Mouse (Mus musculus) hindlimb bud, embryonic 11.5 days (tissue): ENCODE measurements at regions not wholly inside any gene's neighbourhood (a gene's known extent, or its start where the extent isn't known, plus 50 kb on each side); places are given as distances from the start of the nearest gene placed in this dataset.

Source experiments
- DNase-seq: peaks from one replicate; pipeline ENCODE4 v3.0.0-alpha.2; 2012; ENCODE audit warnings: low read depth, low spot score; ENCODE audit errors: extremely low spot score

DNA sequence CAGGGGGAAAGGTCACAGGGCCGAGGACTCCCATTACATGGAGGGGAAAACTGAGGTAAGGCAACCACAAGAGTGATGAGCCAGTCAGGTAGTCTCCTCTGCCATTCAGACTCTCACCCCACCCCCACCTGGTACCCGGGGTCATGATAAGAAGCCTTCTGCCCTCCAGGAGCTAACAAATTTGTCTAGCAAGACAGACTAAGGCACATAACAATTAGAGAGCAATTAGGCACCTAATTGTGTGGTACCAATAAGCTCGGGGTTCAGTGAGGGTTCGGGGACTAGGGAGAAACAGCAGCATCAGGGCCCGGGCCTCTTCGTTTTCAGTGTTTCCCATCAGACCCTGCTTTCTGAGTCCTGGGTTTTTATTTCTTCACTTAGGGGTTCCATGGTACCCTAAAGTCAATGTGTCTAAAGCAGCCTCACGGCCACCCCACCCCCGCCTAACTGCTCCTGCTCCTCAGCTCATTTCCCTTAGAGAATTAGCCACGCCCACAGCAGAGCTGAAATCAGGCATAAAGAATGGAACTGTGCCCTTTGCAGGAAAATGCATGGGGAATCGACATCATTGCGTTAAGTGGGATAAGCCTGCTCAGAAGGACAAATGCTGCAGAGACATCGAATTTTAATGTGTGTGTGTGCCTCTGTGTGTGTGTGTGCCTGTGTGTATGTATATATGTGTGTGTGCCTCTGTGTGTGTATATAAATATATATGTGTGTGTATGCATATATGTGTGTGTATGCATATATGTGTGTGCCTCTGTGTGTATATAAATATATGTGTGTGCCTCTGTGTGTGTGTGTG is 249.3 kb downstream of the Cryba4 start:
- no peak for DNase-seq

DNA sequence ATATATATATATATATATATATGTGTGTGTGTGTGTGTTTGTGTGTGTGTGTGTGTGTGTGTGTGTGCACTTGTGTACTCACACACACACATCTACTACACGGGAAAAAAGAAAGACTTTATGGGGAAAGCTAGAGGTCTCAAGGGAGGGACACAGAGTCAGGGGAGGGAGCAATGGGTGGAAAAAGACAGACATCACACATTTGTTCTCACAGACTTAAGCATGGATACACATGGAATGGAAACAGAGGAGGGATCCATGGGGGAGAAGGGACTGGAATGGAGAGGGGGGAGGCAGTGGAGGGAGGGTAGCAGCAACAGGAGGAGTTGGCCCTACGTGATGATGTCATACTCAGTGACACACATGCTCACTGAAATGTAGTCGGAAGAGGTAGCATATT is 248.3 kb downstream of the Cryba4 start:
- no peak for DNase-seq

DNA sequence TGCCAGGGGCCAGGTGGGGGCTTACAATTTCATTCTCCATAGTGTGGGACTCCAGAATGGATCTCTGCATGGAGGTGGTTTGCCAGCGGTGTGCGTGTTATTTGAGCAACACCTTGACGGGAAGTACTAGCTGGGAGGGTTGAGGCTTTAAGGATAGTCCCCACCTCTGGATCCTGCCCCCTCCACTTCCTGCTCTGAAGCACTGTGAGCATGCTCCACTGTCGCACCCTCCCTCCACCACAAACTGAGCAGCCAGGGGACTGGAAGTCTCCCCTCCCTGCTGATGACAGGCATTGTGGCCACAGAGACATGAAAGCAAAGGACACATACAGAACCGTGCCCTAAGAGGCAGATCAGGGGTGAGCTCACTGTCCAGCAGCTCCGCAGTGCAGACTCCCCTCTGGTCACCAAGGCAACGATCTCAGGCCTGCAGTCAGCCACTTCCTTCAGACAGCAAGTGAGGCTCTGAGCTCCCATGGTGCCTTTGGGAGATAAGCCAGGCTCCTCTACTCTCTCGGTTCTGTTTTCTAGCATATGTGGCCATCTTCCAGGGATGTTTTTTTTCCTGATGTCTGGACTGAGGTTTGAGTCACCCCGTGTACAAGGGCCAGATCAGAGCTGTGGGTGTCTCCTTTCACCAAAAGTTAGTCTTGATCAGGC is 239.7 kb downstream of the Cryba4 start:
- DNase-seq: no peak

DNA sequence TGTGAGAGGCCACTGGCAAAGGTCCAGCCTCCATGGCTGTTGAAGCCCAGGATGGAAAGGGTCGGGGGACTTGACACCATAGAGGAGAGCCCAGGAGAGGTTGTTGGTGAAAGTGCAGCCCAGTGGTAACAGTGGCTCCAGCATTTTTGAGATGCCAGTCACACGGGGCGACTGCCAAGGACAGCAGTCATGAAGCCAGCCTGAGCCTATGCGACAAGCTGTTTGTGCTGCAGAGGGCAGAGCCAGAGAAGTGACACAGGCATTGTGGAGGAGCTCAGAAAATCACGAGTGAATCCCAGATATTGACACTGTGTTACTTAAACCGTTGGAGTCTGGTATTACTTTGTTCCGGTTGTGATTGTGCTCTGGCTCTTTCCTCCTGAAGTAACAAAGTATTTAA is 233.4 kb downstream of the Cryba4 start:
- DNase-seq: no peak

DNA sequence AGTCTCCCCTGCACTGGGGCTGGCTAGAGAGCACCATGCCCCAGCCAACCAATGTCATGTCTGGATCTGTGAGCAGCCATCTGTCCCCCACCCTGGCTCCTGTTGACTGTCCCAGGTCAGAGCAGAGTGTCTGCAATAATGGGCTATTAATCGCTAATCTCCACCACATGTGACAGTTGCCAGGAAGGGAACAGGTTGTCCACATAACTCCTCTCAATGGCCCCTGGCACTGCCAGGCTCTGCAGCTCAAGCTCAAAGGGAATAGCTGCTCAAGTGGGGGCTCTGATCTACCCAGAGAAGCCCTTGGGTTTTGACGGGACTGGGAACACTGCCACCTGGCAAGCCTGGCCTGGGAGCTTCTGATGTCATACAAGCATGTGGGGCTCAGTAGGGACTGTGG is 231.4 kb downstream of the Cryba4 start:
- no peak for DNase-seq

DNA sequence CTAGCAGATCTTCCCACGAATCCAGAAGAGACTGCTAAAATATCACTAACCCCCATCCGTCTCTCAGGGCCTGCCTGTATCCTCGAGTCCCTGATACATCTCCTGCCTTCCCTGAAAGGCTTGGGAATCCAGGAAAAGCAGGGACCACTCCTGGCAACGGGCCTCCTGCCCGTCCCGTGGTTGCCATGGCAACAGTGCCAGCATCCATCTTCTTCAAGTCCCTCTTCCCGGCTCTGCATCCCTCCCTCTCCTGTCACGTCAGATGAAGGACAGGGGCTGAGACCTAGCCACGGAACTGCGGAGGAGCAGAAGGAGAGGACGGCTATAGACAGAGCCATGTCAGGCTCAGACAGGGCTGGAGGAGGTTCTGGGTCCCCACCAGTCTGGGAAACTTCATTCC is 222.4 kb downstream of the Cryba4 start:
- no peak for DNase-seq

DNA sequence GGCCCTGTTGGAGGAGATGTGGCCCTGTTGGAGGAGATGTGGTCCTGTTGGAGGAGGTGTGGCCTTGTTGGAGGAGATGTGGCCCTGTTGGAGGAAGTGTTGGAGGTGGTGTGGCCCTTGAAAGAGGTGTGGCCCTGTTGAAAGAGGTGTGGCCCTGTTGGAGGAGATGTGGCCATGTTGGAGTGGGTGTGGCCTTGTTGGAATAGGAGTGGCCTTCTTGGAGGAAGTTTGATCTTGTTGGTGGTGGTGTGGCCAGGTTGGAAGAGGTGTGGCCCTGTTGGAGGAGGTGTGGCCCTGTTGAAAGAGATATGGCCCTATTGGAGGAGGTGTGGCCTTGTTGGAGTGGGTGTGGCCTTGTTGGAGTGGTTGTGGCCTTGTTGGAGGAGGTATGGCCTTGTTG is 220.3 kb downstream of the Cryba4 start:
- DNase-seq: no peak

DNA sequence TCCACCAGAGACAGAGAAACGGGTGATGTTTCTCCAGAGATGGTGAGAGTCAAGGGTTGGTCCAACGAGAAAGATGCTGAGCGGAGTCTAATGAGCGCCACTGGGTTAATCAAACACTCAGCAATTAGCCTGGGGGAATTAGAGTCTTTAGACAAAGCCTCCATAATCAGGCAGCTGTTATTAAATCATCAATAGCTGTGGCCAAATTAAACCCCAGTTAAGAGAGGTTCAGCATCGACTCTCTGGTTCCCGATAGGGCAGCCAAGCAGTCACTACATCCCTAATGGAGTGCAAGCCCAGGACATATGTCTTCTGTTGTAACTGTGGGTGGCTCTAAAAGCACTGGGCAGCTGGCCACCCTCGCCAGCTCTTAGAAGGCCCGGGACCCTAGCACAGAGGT is 216.9 kb downstream of the Cryba4 start:
- DNase-seq: no peak

DNA sequence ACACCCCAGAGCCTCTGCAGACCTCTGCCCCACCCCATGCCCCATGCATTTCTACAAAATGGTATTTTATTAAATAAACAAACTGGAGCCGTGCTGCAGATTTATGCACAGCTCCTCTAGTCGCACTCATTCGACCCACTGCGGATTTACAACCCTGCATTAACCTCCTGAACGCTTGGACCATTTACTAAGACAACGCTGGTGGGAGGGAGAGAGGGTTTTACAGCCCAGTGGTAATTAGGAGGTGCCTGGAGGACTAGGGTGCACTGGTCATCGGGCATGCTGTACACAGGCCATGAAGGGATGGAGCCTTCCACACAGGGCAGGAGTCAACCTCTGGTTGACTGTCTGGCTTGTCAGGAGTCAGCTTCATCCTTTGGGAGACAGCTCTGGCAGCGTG is 215.2 kb downstream of the Cryba4 start:
- DNase-seq: no peak

DNA sequence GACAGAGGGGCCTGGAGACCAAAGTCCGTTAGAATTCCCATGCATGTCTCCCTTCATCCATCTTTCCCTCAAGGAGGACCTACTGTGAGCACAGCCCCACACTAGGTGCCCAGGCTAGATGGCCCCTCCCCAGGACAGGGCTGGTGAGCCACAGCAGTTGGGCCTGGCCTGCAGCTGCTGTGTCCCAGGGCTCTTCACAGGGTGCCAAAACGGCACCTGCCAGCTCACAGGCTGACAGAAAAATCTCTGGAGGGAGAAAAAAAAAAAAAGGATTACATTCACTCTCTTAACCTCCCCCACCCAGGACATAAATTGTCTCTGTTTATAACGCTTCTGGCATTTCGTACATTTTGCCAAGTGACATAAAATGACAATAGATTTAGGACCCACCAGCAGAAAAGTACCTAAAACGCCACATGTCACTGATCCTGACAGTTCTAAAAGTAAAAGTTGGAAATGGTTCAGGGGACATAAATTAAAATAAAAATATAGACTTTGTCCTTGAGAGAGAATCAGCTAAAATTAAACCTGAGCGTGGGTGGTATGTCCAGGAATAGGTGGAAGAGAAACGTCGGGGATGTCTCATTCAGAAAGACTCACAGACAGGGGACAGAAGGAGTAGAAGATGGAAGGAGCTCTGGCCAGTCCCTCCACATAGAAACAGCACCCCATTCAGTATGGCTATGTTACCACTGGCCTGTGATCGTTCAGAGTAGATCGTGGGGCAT is 212.5 kb downstream of the Cryba4 start:
- no peak for DNase-seq

DNA sequence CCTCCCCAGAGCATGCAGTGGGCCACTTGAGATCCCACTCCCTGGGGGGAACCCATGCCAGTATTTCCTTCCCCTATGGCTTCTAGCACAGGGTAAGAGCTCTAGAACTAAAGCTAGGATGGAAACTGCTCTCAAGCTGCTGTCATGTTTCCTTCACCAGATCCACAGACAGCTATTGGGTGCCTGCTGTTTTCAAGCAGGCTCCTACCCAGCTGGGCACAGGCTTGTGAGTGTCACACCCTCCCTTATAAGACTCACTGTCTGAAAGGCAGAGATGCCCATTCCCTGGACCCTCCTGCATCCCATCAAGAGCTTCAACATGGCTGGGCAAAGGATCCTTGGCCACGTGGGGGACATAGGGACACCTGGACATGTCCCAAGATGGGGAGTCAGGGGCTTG is 211.6 kb downstream of the Cryba4 start:
- no peak for DNase-seq

DNA sequence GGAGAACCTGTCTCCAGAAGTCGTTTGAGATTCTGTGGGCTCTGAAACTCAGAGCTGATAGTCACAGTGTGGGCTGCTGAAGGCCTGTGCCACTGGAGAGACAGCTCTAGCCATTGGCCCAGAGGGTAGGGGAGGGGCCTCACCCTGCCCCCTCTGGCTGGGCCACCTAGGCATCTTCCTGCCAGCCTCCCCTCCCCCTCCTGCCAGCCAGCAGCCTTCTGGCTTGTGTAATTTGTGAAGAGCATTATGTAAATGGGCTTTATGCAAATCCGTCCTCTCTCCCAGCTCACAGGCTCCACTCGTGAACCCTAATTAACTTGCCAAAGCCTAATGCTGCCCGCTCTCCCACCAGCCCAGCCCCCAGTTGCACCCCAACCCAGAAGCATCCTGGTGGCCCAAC is 211.0 kb downstream of the Cryba4 start:
- no peak for DNase-seq

DNA sequence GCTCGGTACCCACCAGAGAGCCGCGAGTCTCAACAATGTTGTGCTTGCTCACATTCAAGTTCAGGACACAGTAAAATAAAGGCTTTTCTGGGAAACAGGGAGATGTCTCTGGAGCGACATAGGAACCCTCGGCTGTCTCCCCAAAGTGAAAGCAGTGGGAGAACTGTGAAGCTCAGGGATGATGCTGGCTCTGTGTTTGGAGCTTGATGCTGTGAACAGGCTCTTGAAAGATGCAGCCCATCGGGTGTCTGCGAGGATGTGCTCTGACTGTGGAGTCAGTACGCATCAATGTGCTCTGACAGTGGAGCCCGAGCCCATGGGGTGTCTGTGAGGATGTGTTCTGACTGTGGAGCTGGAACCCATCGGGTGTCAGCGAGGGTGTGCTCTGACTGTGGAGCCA is 210.1 kb downstream of the Cryba4 start:
- no peak for DNase-seq

DNA sequence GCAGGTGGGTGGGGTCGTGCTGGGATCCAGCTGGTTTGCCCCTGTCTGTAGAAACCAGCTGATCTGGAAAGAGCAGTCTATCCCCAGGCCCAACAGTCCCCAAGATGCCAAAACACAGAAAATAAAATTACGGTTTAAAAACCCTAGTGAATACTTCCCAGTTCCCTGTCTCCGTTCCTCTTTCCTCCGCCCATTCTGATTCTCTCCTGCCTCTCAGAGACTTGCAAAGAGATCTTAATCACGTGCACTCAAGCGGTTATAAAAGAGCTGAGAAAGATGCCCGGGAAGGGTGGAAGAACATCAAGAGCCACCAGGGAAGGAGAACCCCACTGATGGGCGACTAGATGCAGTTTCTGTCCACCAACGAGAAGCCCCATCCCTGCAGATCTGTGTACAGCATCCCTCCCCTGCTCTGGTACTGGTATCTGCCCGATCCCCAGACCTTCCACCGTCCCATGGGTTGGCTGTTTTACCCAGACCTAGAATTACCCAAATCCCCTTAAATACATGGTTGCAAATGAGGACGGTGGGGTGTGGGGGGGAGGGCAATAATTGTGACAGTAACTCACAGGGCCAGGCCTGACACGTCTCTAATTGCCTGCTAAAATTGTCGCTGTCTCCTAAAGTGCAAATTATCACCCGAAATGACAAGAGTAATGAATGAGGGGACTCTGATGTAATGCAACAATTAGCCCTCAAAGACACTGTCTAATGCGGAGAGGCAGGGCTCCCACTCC is 202.1 kb downstream of the Cryba4 start:
- no peak for DNase-seq

DNA sequence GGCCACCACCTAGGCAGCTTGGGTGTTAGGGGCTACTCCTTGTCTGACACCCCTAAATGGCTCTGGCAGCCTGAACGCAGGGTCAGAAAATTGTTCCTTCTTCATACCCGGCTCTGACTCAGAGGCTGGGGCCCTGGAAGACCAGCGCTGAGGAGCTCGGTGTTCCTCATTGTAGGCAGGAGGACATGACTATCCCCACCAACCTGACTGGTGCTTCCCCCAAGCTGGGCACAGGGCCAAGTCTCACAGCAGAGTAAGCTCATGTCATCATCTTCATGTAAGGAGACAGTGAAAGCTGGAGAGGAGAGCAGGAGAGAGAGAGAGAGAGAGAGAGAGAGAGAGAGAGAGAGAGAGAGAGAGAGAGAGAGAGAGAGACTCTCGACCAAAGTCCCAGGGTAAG is 201.4 kb downstream of the Cryba4 start:
- no peak for DNase-seq

DNA sequence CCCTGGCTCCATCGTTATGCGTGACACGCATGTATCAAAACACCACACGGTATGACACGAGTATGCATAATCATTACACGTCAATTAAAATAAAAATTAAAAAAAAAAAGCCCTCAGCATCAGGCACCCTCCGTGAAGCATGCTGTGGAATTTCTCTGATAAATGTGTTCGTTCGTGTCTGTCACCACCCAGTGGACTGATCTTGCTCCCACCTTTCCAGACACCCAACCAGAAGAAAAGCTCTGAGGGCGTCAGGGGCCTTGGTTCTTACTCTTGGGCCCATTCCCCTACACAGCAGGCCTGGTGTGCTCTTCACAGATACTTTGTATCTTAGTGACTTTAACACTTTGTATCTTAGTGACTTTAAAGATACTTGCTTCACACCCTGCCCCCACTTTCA is 200.5 kb downstream of the Cryba4 start:
- no peak for DNase-seq

DNA sequence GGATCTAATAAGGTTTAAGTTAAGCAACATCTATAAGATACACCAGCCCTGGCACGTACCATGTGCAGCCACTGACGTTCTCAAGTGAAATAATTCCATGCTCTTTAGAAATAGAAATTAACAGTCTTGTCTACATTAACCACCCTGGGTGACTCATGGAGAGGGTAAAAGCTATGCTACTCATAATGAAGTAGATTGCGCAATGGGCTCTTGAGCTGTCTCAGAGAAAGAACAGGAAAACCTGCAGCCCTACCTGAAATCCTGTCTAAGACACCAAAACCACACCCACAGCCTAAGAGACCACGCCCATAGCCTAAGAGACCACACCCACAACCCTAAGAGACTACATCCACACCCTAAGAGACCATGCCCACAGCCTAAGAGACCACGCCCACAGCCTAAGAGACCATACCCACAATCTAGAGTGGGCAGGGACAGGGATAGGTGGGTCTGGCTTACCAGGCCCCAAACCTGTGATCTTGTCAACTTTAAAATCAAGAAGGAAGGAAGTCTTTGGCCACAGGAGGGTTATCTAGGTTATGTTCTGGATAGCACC is 198.6 kb downstream of the Cryba4 start:
- DNase-seq: no peak

DNA sequence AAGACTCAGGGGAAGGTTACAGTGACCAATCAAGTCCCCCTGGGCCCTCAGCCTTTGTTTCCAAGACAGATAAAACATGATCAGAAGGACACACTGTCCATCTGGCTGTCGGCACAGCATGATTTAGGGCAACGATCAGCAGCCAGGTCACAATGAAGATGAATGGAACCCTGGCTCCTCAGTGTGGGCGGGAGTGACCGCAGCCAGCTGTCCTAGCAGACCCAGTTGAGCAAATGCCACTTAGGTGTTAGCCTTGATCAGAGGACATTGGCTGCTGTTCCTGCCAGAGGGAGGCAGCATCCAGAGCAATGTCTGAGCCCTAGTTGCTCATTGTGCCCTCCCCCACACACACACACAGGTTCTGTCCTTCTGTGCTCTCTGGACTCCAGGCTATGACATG is 197.3 kb downstream of the Cryba4 start:
- no peak for DNase-seq

DNA sequence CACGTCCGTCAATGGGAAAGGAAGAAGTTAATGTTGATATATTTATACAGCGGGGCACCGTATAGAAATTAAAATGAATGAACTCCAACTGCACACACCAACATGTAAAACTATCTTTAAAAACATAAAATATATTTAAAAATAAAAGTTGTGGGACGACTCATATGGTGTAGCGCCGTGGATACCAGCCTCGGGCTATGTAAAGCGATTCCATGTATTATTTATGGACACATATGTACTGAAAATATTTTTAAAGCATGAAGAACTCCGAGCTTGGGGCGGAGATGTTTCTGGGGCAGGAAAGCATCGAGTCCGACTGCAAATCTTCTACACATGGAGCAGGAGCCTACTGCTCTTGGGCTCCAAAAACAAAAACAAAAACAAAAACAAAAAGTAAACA is 182.4 kb downstream of the Cryba4 start:
- DNase-seq: no peak

DNA sequence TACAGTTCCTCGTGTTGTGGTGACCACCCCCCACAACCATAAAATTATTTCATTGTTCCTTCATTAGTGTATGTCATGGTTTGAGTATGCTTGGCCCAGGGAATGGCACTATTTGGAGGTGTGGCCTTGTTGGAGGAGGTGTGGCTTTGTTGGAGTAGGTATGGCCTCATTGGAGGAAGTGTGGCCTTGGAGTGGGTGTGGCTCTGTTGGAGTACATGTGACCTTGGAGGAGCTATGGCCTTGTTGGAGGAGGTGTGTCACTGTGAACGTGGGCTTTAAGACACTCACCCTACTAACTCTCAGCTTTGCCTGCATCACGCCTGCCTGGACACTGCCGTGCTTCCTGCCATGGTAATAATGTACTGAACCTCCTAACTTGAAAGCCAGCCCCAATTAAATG is 179.9 kb downstream of the Cryba4 start:
- DNase-seq: no peak

DNA sequence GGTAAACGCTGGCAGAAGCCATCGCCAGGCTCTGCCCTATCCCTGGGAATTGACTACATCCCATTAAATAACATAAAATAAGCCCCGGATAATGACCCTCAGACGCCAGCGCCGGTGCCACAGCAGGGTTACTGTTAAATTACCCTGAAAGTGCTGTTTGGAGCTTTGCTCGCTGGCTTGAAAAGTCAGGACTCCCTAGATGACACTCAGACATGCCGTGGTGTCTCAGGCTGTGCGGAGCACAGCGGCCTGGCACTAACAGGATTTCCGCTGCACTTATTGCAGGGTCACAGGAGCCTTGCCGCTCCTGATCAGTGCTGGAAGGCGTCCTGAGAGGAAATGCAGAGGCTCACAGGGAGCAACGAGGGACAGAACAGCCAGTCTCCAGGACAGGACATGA is 175.2 kb downstream of the Cryba4 start:
- no peak for DNase-seq
